Mouse (Mus musculus) heart, postnatal 0 days (tissue): ENCODE measurements around the gene Carmil1. TPM values are rescaled to one million over a fixed set of nuclear protein-coding genes. Genes with fewer than 3 reads are reported as not detected.

Experiments used
- ATAC-seq: fragments of 200-750 bp; cut with Nextera tagmentation; 2 replicates; pipeline ENCODE4 v1.8.0; 2017; ENCODE audit warnings: low read depth, moderate number of reproducible peaks, moderate library complexity; ENCODE audit not compliant: insufficient read depth
- DNase-seq: peaks from one replicate; pipeline ENCODE4 v3.0.0-alpha.2; 2016; ENCODE audit warnings: low spot score
- H3K27ac ChIP-seq: fragments of 300-500 bp; sonication (generic); 2 replicates; pipeline ENCODE4 v1.5.1; 2014; ENCODE audit warnings: low read depth, mild to moderate bottlenecking
- H3K27me3 ChIP-seq: fragments of 300-500 bp; sonication (generic); 2 replicates; pipeline ENCODE4 v1.6.1; 2014; ENCODE audit warnings: low read length, mixed read lengths; ENCODE audit not compliant: control insufficient read depth, insufficient read depth
- H3K36me3 ChIP-seq: fragments of 300-500 bp; sonication (generic); replicated peaks from 2 replicates; pipeline ENCODE4 v1.6.1; 2014; ENCODE audit warnings: low read length, mixed read lengths; ENCODE audit not compliant: control insufficient read depth, insufficient read depth
- H3K4me1 ChIP-seq: fragments of 300-500 bp; sonication (generic); 2 replicates; pipeline ENCODE4 v1.6.1; 2014; ENCODE audit warnings: antibody characterized with exemption; ENCODE audit not compliant: control insufficient read depth, insufficient read depth
- H3K4me2 ChIP-seq: fragments of 300-500 bp; sonication (generic); 2 replicates; pipeline ENCODE4 v1.6.1; 2014; ENCODE audit warnings: low read depth, mild to moderate bottlenecking, low read length, moderate library complexity
- H3K4me3 ChIP-seq: fragments of 300-500 bp; sonication (generic); 2 replicates; pipeline ENCODE4 v1.5.1; 2014; ENCODE audit warnings: low read depth, low read length
- H3K9ac ChIP-seq: fragments of 300-500 bp; sonication (generic); replicated peaks from 2 replicates; pipeline ENCODE4 v1.6.1; 2014; ENCODE audit warnings: low read depth, low read length, mixed read lengths
- H3K9me3 ChIP-seq: fragments of 300-500 bp; sonication (generic); replicated peaks from 2 replicates; pipeline ENCODE4 v1.6.1; 2016; ENCODE audit warnings: low read length; ENCODE audit not compliant: control insufficient read depth
- CTCF ChIP-seq: IDR thresholded peaks from 2 replicates; pipeline ENCODE4 v1.5.1; 2016; ENCODE audit warnings: antibody characterized with exemption, control low read depth, low read depth
- EP300 ChIP-seq: IDR thresholded peaks from 2 replicates; pipeline ENCODE4 v1.6.1; 2016; ENCODE audit warnings: antibody characterized with exemption, low read depth
- WGBS: fragments of 180-500 bp; shearing (Covaris S2); extraction: QIAGEN DNeasy Blood & Tissue Kit; methylation state at CpG from one replicate; pipeline ENCODE4 v1.1.7; 2014; 5-methylcytosine and 5-hydroxymethylcytosine counted together
- polyA plus RNA-seq: library from polyadenylated mRNA; unstranded; fragments of >200 nt; fragmentation: Nextera tagmentation; extraction: Ambion mirVana; gene quantifications from 2 replicates; pipeline ENCODE4 v1.2.1, GENCODE M21; 2015
- total RNA-seq: library from RNA; depleted of rRNA; stranded (reverse); fragments of >200 nt; gene quantifications from 2 replicates; pipeline ENCODE4 v1.2.3, GENCODE M21; 2014; ENCODE audit warnings: low replicate concordance

Gene Carmil1
- total and polyA plus RNA-seq, 2 experiments from 2014 or later = 1.1 to 4.3 TPM

- Histone ChIP-seq H3K27ac (no peak overlapping the region), H3K4me1 (no peaks in the 10 kb centered on the region), H3K9ac (no peak overlapping the region), H3K4me2 (no peak overlapping the region), H3K27me3 (no peaks in the 10 kb centered on the region), H3K4me3 (no peak overlapping the region), H3K36me3 (no peaks in the 10 kb centered on the region), H3K9me3 (no peaks in the 10 kb centered on the region)
- ATAC-seq (no peak), DNase-seq (peak; percentile 22)
- WGBS = 25% methylated on average over 4 of the region's 4 CpGs
- peak; percentile 53 for TF ChIP-seq CTCF
- TF ChIP-seq EP300 = no peak
Observed at GRCm38 (mm10) chr13:24318618-24319017, 38.0 kb upstream of the Carmil1 start.

- no peaks in the 10 kb centered on the region for H3K27me3 ChIP-seq
- no peak overlapping the region for H3K4me2 ChIP-seq
- whole genome bisulfite sequencing = 39% methylated on average over 3 of the region's 3 CpGs
- H3K9me3 ChIP-seq = no peaks in the 10 kb centered on the region
- no peak overlapping the region for H3K27ac ChIP-seq
- H3K9ac ChIP-seq = no peak overlapping the region
- DNase-seq (no peak), ATAC-seq (no peak)
- TF ChIP-seq EP300 (no peak), CTCF (peak; percentile 13; the same call in 1 of the 2 replicates)
- H3K4me1 ChIP-seq = no peaks in the 10 kb centered on the region
- H3K4me3 ChIP-seq = no peak overlapping the region
- H3K36me3 ChIP-seq = no peaks in the 10 kb centered on the region
Observed at GRCm38 (mm10) chr13:24316563-24316962, 36.0 kb upstream of the Carmil1 start.

- WGBS = 77% methylated on average over 8 of the region's 8 CpGs
- H3K36me3 ChIP-seq = no peaks in the 10 kb centered on the region
- H3K27me3 ChIP-seq = no peaks in the 10 kb centered on the region
- DNase-seq (no peak), ATAC-seq (no peak)
- H3K4me2 ChIP-seq = no peak overlapping the region
- H3K27ac ChIP-seq = no peak overlapping the region
- H3K9ac ChIP-seq = no peak overlapping the region
- TF ChIP-seq EP300 (no peak), CTCF (no peak)
- H3K4me3 ChIP-seq = no peak overlapping the region
- no peaks in the 10 kb centered on the region for H3K4me1 ChIP-seq
- no peaks in the 10 kb centered on the region for H3K9me3 ChIP-seq
Observed at GRCm38 (mm10) chr13:24311011-24311940, 30.7 kb upstream of the Carmil1 start.

GRCm38 (mm10) chr13:24306248-24306647 is 25.7 kb upstream of the Carmil1 start:
- no peak overlapping the region for H3K27ac ChIP-seq
- H3K4me3 ChIP-seq = no peak overlapping the region
- no peaks in the 10 kb centered on the region for H3K9me3 ChIP-seq
- 50% methylated on average over 4 of the region's 4 CpGs for WGBS
- TF ChIP-seq EP300 (no peak), CTCF (0 out of 2 replicates have a peak, but pooled peaks have one; percentile 11)
- ATAC-seq (no peak), DNase-seq (no peak)
- H3K9ac ChIP-seq = no peak overlapping the region
- H3K4me1 ChIP-seq = no peaks in the 10 kb centered on the region
- H3K36me3 ChIP-seq = no peaks in the 10 kb centered on the region
- H3K4me2 ChIP-seq = no peak overlapping the region
- H3K27me3 ChIP-seq = no peaks in the 10 kb centered on the region

GRCm38 (mm10) chr13:24305486-24305885 is 24.9 kb upstream of the Carmil1 start:
- TF ChIP-seq CTCF (no peak), EP300 (no peak)
- H3K4me2 ChIP-seq = no peak overlapping the region
- H3K36me3 ChIP-seq = no peaks in the 10 kb centered on the region
- DNase-seq (no peak), ATAC-seq (no peak)
- H3K9ac ChIP-seq = no peak overlapping the region
- 51% methylated on average over 4 of the region's 4 CpGs for WGBS
- H3K4me3 ChIP-seq = no peak overlapping the region
- no peaks in the 10 kb centered on the region for H3K4me1 ChIP-seq
- no peaks in the 10 kb centered on the region for H3K9me3 ChIP-seq
- no peak overlapping the region for H3K27ac ChIP-seq
- no peaks in the 10 kb centered on the region for H3K27me3 ChIP-seq
